Mouse (Mus musculus): ENCODE measurements around the gene Hint2. TPM values are rescaled to one million over a fixed set of nuclear protein-coding genes. Genes with fewer than 3 reads are reported as not detected.
A peak's percentile ranks its signal among the peaks of the same experiment; 100 is the strongest.

Gene Hint2
- polyA plus RNA-seq, 1 experiment from 2014 or later: 69.4 TPM

- WGBS (ENCODE audit: insufficient replicate concordance): 2% methylated on average over 47 of the region's 70 CpGs
- Histone ChIP-seq H3K27me3 (peaks cover 53% of the 10 kb centered on the region), H3K4me3 (replicated peaks) (peak within 1 kb of the TSS; percentile 56), H3K4me1 (replicated peaks) (peaks cover 24% of the 10 kb centered on the region), H3K36me3 (replicated peaks) (no peaks in the 10 kb centered on the region), H3K9me3 (replicated peaks) (no peaks in the 10 kb centered on the region), H3K9ac (peak within 1 kb of the TSS; percentile 46; the same call in 1 of the 2 replicates), H3K27ac (replicated peaks) (no peak within 1 kb of the TSS), H3K4me2 (peak within 1 kb of the TSS; percentile 80)
- ATAC-seq (ENCODE audit: insufficient read depth): no peak
These were observed 25.0 kb downstream of the Hint2 start, which contains the start of gene Npr2 for GRCm38 (mm10) chr4:43631046-43631955. TSS of gene Npr2 (plus strand) at chr4:43631935.

- peaks cover under 1% of the 10 kb centered on the region for H3K9me3 ChIP-seq (replicated peaks)
- WGBS (ENCODE audit: insufficient replicate concordance): 25% methylated on average over 5 of the region's 5 CpGs
- H3K9ac ChIP-seq: no peak overlapping the region
- peak overlapping the region; percentile 56; the same call in 1 of the 2 replicates for H3K4me3 ChIP-seq (replicated peaks)
- no peaks in the 10 kb centered on the region for H3K36me3 ChIP-seq (replicated peaks)
- H3K4me1 ChIP-seq (replicated peaks): peaks cover 24% of the 10 kb centered on the region
- H3K27me3 ChIP-seq: peaks cover 52% of the 10 kb centered on the region
- H3K4me2 ChIP-seq: peak overlapping the region; percentile 80
- ATAC-seq (ENCODE audit: insufficient read depth): no peak
- no peak overlapping the region for H3K27ac ChIP-seq (replicated peaks)
These were observed 25.6 kb downstream of the Hint2 start for GRCm38 (mm10) chr4:43630671-43631045.

GRCm38 (mm10) chr4:43630030-43630581 lies 26.2 kb downstream of the Hint2 start:
- peaks cover 24% of the 10 kb centered on the region for H3K4me1 ChIP-seq (replicated peaks)
- no peak overlapping the region for H3K9ac ChIP-seq
- H3K4me2 ChIP-seq: peak overlapping the region; percentile 43; the same call in 1 of the 2 replicates
- no peaks in the 10 kb centered on the region for H3K36me3 ChIP-seq (replicated peaks)
- no peak overlapping the region for H3K27ac ChIP-seq (replicated peaks)
- peaks cover 46% of the 10 kb centered on the region for H3K27me3 ChIP-seq
- ATAC-seq (ENCODE audit: insufficient read depth): 0 out of 2 replicates have a peak, but pooled peaks have one; percentile 52
- peaks cover 6% of the 10 kb centered on the region for H3K9me3 ChIP-seq (replicated peaks)
- 9% methylated on average over 5 of the region's 5 CpGs for WGBS (ENCODE audit: insufficient replicate concordance)
- no peak overlapping the region for H3K4me3 ChIP-seq (replicated peaks)

- H3K9me3 ChIP-seq (replicated peaks): peaks cover 8% of the 10 kb centered on the region
- 47% methylated on average over 20 of the region's 20 CpGs for WGBS (ENCODE audit: insufficient replicate concordance)
- H3K4me3 ChIP-seq (replicated peaks): 0 out of 2 replicates have a peak overlapping the region, but pooled peaks have one; percentile 20
- peaks cover 46% of the 10 kb centered on the region for H3K27me3 ChIP-seq
- peak; percentile 44; the same call in 1 of the 2 replicates for ATAC-seq (ENCODE audit: insufficient read depth)
- H3K4me2 ChIP-seq: peak overlapping the region; percentile 46
- no peaks in the 10 kb centered on the region for H3K36me3 ChIP-seq (replicated peaks)
- no peak overlapping the region for H3K9ac ChIP-seq
- peaks cover 24% of the 10 kb centered on the region for H3K4me1 ChIP-seq (replicated peaks)
- H3K27ac ChIP-seq (replicated peaks): no peak overlapping the region
These were observed 27.0 kb downstream of the Hint2 start for GRCm38 (mm10) chr4:43629106-43629817.

- no peak for ATAC-seq (ENCODE audit: insufficient read depth)
- no peaks in the 10 kb centered on the region for H3K27me3 ChIP-seq
- H3K9ac ChIP-seq: no peak overlapping the region
- H3K4me3 ChIP-seq (replicated peaks): no peak overlapping the region
- no peaks in the 10 kb centered on the region for H3K36me3 ChIP-seq (replicated peaks)
- H3K4me2 ChIP-seq: no peak overlapping the region
- H3K27ac ChIP-seq (replicated peaks): no peak overlapping the region
- H3K4me1 ChIP-seq (replicated peaks): no peaks in the 10 kb centered on the region
- WGBS (ENCODE audit: insufficient replicate concordance): 66% methylated on average over 4 of the region's 4 CpGs
- H3K9me3 ChIP-seq (replicated peaks): peaks cover 4% of the 10 kb centered on the region
These were observed 36.0 kb downstream of the Hint2 start for GRCm38 (mm10) chr4:43620146-43620778.

- no peak overlapping the region for H3K9ac ChIP-seq
- H3K27ac ChIP-seq (replicated peaks): peak overlapping the region; percentile 66
- no peaks in the 10 kb centered on the region for H3K27me3 ChIP-seq
- H3K9me3 ChIP-seq (replicated peaks): no peaks in the 10 kb centered on the region
- H3K4me1 ChIP-seq (replicated peaks): peaks cover 27% of the 10 kb centered on the region
- peak overlapping the region; percentile 55 for H3K4me2 ChIP-seq
- no peak overlapping the region; the same call in 1 of the 2 replicates for H3K4me3 ChIP-seq (replicated peaks)
- no peaks in the 10 kb centered on the region for H3K36me3 ChIP-seq (replicated peaks)
- 40% methylated on average over 3 of the region's 3 CpGs for WGBS (ENCODE audit: insufficient replicate concordance)
- ATAC-seq (ENCODE audit: insufficient read depth): peak; percentile 72
These were observed 43.1 kb downstream of the Hint2 start for GRCm38 (mm10) chr4:43613060-43613730.

GRCm38 (mm10) chr4:43612534-43612933 lies 43.7 kb downstream of the Hint2 start:
- no peaks in the 10 kb centered on the region for H3K27me3 ChIP-seq
- ATAC-seq (ENCODE audit: insufficient read depth): peak; percentile 70
- H3K4me3 ChIP-seq (replicated peaks): peak overlapping the region; percentile 11
- 12% methylated on average over 10 of the region's 10 CpGs for WGBS (ENCODE audit: insufficient replicate concordance)
- peak overlapping the region; percentile 66 for H3K27ac ChIP-seq (replicated peaks)
- peak overlapping the region; percentile 55 for H3K4me2 ChIP-seq
- peaks cover 27% of the 10 kb centered on the region for H3K4me1 ChIP-seq (replicated peaks)
- H3K36me3 ChIP-seq (replicated peaks): no peaks in the 10 kb centered on the region
- H3K9ac ChIP-seq: no peak overlapping the region
- H3K9me3 ChIP-seq (replicated peaks): no peaks in the 10 kb centered on the region

- H3K9me3 ChIP-seq (replicated peaks): no peaks in the 10 kb centered on the region
- no peaks in the 10 kb centered on the region for H3K27me3 ChIP-seq
- peak overlapping the region; percentile 52 for H3K9ac ChIP-seq
- 30% methylated on average over 9 of the region's 9 CpGs for WGBS (ENCODE audit: insufficient replicate concordance)
- H3K4me3 ChIP-seq (replicated peaks): peak overlapping the region; percentile 24
- peak; percentile 98 for ATAC-seq (ENCODE audit: insufficient read depth)
- peaks cover 62% of the 10 kb centered on the region for H3K4me1 ChIP-seq (replicated peaks)
- H3K4me2 ChIP-seq: peak overlapping the region; percentile 72
- H3K36me3 ChIP-seq (replicated peaks): no peaks in the 10 kb centered on the region
- peak overlapping the region; percentile 94 for H3K27ac ChIP-seq (replicated peaks)
These were observed 51.2 kb downstream of the Hint2 start for GRCm38 (mm10) chr4:43604751-43605685.
